Mouse (Mus musculus) cerebellum, adult 2 months (tissue): ENCODE data around the gene Cpn2. TPM values are rescaled to one million over a fixed set of nuclear protein-coding genes. Genes with fewer than 3 reads are reported as not detected.

Experiments used
- DNase-seq, 2 experiments: peaks; one replicate each; pipeline ENCODE4 v3.0.0; 2021
- H3K27ac ChIP-seq: fragments of 200-500 bp; 2 replicates; pipeline ENCODE4 v1.5.1; 2012; ENCODE audit warnings: low read length, control low read depth, inconsistent platforms; ENCODE audit not compliant: insufficient read depth
- H3K27me3 ChIP-seq: fragments of 200-500 bp; 2 replicates; pipeline ENCODE4 v1.6.1; 2012; ENCODE audit warnings: inconsistent platforms, mild to moderate bottlenecking, low read length, moderate library complexity; ENCODE audit not compliant: control insufficient read depth, insufficient read depth
- H3K4me1 ChIP-seq: fragments of 200-500 bp; 2 replicates; pipeline ENCODE4 v1.6.1; 2011; ENCODE audit warnings: low read length; ENCODE audit not compliant: control insufficient read depth, insufficient read depth
- H3K4me3 ChIP-seq: fragments of 200-500 bp; replicated peaks from 2 replicates; pipeline ENCODE3; 2011; ENCODE audit warnings: mild to moderate bottlenecking, low read depth, low read length, control low read depth; ENCODE audit not compliant: insufficient read depth
- CTCF ChIP-seq: fragments of 200-500 bp; IDR thresholded peaks from 2 replicates; pipeline ENCODE4 v1.5.1; 2011; ENCODE audit warnings: low read depth, mild to moderate bottlenecking, control low read depth, low read length, moderate library complexity, borderline replicate concordance; ENCODE audit not compliant: insufficient read depth
- POLR2A ChIP-seq: fragments of 200-500 bp; IDR thresholded peaks from 2 replicates; pipeline ENCODE4 v1.6.1; 2011; ENCODE audit warnings: low read length, control low read depth, borderline replicate concordance; ENCODE audit not compliant: insufficient read depth
- WGBS: fragments of 180-500 bp; shearing (Covaris S2); methylation state at CpG from one replicate; pipeline ENCODE4 v1.1.7; 2018; 5-methylcytosine and 5-hydroxymethylcytosine counted together
- polyA plus RNA-seq: library from polyadenylated mRNA; depleted of rRNA; stranded (reverse); fragments of >200 nt; gene quantifications from 2 replicates; pipeline ENCODE4 v1.2.3, GENCODE M21; 2012

The Cpn2 gene
- polyA plus RNA-seq, 1 experiment = not detected

DNA sequence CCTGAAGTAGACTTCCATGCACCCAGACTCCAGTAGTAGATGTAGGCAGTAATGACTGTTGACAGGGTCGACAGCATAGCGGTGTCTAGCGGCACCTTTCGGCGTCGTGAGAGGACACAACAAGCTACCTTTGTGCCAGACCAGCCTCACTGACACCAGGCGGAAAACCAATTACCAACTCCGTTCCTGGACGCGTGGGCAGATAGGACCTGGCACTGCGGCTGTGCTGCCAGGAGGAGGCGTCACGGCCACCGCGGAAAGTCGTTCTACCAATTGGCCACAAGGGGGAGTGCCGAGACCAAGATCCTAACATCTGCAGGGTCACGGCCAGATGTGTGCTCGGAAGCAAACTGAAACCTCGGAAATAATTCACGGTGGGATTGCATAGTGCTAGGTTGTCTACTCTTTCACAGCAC lies 15.3 kb downstream of the Cpn2 start:
- Histone ChIP-seq H3K27ac (no peak overlapping the region), H3K4me1 (no peaks in the 10 kb centered on the region), H3K4me3 (no peak overlapping the region), H3K27me3 (no peaks in the 10 kb centered on the region; the same call in 1 of the 2 replicates)
- TF ChIP-seq CTCF (peak; percentile 60), POLR2A (no peak)
- 3% methylated on average over 21 of the region's 21 CpGs for WGBS
- DNase-seq = peak; percentile 28 to 37

- DNase-seq = no peak
- TF ChIP-seq POLR2A = no peak
- TF ChIP-seq CTCF = no peak
- WGBS = 87% methylated on average over 12 of the region's 12 CpGs
- Histone ChIP-seq H3K4me1 (no peaks in the 10 kb centered on the region), H3K4me3 (no peak overlapping the region), H3K27me3 (no peaks in the 10 kb centered on the region), H3K27ac (no peak overlapping the region)
These were observed 23.1 kb downstream of the Cpn2 start for GRCm38 (mm10) chr16:30244037-30244700.

DNA sequence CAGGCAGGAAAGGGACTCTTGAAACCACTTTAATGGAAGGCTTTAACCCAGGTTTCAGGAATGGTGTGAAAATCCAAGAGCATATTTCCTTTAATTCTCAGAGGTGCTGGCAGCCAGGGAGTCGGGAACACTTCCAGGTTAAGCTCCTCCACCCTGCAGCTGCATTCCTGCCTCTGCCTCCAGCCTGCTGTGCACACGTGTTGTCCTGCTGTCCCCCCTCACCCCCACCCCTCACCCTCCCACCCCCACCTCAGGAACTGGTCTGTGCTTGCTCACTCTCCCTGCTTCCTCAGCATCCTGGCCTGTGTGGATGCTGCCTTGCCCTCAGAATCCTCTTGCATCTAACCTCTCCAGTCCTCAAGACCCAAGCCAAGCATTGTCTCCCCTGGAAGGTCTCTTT lies 25.7 kb downstream of the Cpn2 start:
- 46% methylated on average over 2 of the region's 2 CpGs for WGBS

GRCm38 (mm10) chr16:30238791-30239190 lies 28.5 kb downstream of the Cpn2 start:
- WGBS = 93% methylated on average over 6 of the region's 6 CpGs
- H3K27ac ChIP-seq = no peak overlapping the region
- TF ChIP-seq POLR2A (no peak), CTCF (no peak)
- DNase-seq = no peak
- H3K4me3 ChIP-seq = no peak overlapping the region
- H3K27me3 ChIP-seq = no peaks in the 10 kb centered on the region
- H3K4me1 ChIP-seq = peaks cover 10% of the 10 kb centered on the region

More for the DNA sequence above, 25.7 kb downstream of the Cpn2 start:
- DNase-seq = no peak
- no peaks in the 10 kb centered on the region for H3K27me3 ChIP-seq
- no peak overlapping the region for H3K4me3 ChIP-seq
- no peaks in the 10 kb centered on the region for H3K4me1 ChIP-seq
- no peak overlapping the region for H3K27ac ChIP-seq
- no peak for TF ChIP-seq POLR2A
- no peak for TF ChIP-seq CTCF

GRCm38 (mm10) chr16:30236091-30236699 lies 31.1 kb downstream of the Cpn2 start:
- Histone ChIP-seq H3K4me3 (peak overlapping the region; percentile 59), H3K27ac (no peak overlapping the region), H3K27me3 (no peaks in the 10 kb centered on the region), H3K4me1 (peaks cover 10% of the 10 kb centered on the region)
- TF ChIP-seq CTCF (peak; percentile 89), POLR2A (no peak)
- 1% methylated on average over 33 of the region's 33 CpGs for WGBS
- peak; percentile 76 to 88 for DNase-seq

- peak in 1 of 2 experiments; percentile 19 for DNase-seq
- 20% methylated on average over 2 of the region's 2 CpGs for WGBS
- no peak for TF ChIP-seq CTCF
- TF ChIP-seq POLR2A = no peak
- Histone ChIP-seq H3K27me3 (no peaks in the 10 kb centered on the region), H3K27ac (no peak overlapping the region), H3K4me3 (no peak overlapping the region), H3K4me1 (peaks cover 10% of the 10 kb centered on the region)
These were observed 31.7 kb downstream of the Cpn2 start for GRCm38 (mm10) chr16:30235577-30235976.

GRCm38 (mm10) chr16:30234636-30235546 lies 32.4 kb downstream of the Cpn2 start:
- Histone ChIP-seq H3K27me3 (no peaks in the 10 kb centered on the region), H3K4me3 (no peak overlapping the region), H3K4me1 (peaks cover 10% of the 10 kb centered on the region), H3K27ac (no peak overlapping the region)
- peak; percentile 19 to 21 for DNase-seq
- WGBS = 26% methylated on average over 12 of the region's 12 CpGs
- no peak for TF ChIP-seq CTCF
- TF ChIP-seq POLR2A = no peak
